Mouse (Mus musculus) CH12F3 (cell line): ENCODE measurements around the gene Slc39a7.
"Not testable (repeated sequence)": the region's sequence is repeated elsewhere in the genome, so short reads cannot be mapped to it uniquely, and the experiment has no call there.

ENCODE experiments used
- in situ Hi-C: fragments of 300-500 bp; cut with MboI; formaldehyde crosslinking; loops from 2 replicates; pipeline ENCODE4 v1.14.3; 2020; ENCODE audit warnings: low sequenced_read_pairs

Gene Slc39a7

GRCm38 (mm10) chr17:34000796-34001195 is 30.7 kb downstream of the Slc39a7 start:
- in situ Hi-C loops: not testable (repeated sequence)

- in situ Hi-C loops: no loop called here
Measured at GRCm38 (mm10) chr17:34000150-34000537, 31.3 kb downstream of the Slc39a7 start, which contains the start of gene H2-K1. H2-K1 (minus strand) TSS chr17:34000347.

DNA sequence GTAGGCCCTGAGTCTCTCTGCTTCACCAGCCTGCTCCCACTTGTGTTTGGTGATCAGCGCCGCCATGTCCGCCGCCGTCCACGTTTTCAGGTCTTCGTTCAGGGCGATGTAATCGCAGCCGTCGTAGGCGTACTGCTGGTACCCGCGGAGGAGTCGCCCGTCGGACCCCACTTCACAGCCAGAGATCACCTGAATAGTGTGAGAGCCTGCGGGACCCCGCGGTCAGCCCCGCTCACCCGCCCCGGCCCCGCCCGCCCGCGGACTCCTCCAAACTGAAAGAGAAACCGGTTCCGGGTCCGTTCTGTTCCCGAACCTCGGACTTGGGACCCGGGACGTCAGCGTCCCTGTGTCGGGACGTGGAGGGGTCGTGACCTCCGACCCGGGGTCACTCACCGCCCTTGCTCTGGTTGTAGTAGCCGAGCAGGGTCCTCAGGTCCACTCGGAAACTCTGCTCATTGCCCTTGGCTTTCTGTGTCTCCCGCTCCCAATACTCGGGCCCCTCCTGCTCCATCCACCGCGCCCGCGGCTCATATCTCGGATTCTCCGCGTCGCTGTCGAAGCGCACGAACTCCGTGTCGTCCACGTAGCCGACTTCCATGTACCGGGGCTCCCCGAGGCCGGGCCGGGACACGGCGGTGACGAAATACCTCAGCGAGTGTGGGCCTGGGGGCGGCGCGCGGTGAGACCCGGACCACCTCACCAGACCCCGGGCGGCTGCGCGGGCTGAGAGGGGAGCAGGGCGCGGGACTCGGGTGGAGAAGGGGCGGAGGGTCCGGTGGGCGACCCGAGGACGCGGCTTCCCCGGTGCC is 31.9 kb downstream of the Slc39a7 start:
- in situ Hi-C loops: loop anchor here (25.0 kb wide), 1 partner anchor 1463 kb away; the partner anchor contains the start of gene H2-Q10

DNA sequence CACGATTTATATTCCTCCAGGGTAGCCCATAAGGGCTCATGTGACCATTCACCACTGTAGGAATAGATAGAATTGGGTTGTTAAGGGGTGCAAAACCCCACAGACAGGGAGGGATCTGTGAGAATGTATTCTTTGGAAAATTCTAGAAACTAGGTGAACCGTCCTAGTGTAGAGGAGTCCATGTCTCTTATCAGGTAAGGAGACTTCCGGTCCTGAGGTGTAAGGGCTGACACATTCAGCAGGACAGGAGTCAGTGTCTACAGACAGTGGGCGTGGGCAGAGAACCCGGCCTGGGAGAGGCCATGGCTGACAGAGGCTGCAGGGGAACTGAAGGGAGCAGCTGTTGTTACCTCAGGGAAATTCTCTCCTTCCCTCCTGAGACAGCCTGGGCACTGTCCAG is 32.8 kb downstream of the Slc39a7 start:
- in situ Hi-C loops: loop anchor here (25.0 kb wide), 1 partner anchor 1464 kb away; the partner anchor contains the start of gene H2-Q10

DNA sequence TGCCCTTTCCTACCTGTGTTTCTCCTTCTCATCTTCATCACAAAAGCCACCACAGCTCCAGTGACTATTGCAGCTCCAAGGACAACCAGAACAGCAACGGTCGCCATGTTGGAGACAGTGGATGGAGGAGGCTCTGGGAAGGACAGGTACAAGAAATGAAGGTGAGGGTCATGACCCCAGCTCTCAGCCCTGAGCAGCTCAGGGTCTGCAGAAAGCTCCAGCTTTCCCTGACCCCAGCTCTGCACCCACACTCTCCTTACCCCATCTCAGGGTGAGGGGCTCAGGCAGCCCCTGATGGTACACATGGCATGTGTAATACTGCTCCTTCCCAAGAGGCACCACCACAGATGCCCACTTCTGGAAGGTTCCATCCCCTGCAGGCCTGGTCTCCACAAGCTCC is 34.5 kb downstream of the Slc39a7 start:
- in situ Hi-C loops: loop anchor here (25.0 kb wide), 1 partner anchor 1465 kb away; the partner anchor contains the start of gene H2-Q10

DNA sequence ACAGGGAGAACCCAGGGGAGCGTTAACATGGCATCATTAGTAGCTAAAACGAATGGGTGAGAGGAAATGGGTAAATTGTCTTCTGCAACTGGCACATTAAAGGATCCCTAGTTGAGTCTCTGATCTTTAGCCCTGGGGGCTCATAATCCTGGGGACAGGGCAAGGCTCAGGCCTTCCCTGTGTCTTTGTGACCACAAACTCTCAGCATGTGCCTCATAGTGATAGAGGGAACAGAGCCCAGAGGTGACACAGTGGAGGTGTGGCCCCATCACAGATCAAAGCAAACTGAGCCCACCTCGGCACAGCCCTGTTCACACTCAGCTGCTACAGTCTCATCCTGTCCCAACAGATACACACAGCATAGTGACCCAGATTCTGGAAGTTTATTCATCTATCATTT is 35.8 kb downstream of the Slc39a7 start:
- in situ Hi-C loops: loop anchor here (25.0 kb wide), 1 partner anchor 1467 kb away; the partner anchor contains the start of gene H2-Q10

- in situ Hi-C loops: loop anchor here (25.0 kb wide), 1 partner anchor 1467 kb away; the partner anchor contains the start of gene H2-Q10
Measured at GRCm38 (mm10) chr17:33994959-33995358, 36.5 kb downstream of the Slc39a7 start.

DNA sequence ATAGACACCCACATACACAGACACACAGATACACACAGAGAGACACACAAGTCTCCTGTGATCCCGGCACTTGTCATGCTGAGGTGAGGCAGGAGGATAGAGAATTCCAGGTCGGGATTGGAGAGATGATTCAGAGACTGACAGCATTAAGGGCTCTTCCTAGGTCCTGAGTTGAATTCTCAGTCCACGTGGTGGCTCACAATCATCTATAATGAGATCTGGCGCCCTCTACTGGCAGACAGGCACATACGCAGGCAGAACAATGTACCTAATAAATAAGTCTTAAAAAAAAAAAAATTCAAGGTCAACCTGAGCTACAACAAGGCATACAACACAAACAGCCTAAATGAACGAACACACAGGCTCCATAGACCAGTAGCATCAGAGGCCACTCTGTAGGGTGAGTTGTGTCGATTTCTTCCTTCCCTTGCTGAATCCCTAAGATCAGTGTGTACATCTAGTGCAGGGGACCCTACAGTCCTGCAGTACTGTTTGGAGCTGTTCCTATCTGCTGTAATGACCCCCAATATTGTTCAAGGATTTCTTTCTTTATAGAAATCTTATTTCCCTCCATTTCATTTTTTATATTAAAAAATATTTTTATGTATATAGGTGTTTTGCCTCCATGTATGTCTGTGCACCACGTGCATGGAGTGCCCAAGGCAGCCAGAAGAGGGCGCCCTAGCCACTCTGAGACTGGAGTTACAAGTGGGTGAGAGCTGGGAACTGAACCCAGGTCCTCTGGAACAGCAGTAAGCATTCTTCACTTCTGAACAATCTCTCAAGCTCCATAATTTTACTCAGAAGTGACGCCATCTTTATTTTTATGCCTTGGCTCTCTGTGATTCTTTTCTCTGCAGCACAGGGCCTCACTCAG is 39.5 kb downstream of the Slc39a7 start:
- in situ Hi-C loops: loop anchor here (25.0 kb wide), 1 partner anchor 1470 kb away; the partner anchor contains the start of gene H2-Q10

DNA sequence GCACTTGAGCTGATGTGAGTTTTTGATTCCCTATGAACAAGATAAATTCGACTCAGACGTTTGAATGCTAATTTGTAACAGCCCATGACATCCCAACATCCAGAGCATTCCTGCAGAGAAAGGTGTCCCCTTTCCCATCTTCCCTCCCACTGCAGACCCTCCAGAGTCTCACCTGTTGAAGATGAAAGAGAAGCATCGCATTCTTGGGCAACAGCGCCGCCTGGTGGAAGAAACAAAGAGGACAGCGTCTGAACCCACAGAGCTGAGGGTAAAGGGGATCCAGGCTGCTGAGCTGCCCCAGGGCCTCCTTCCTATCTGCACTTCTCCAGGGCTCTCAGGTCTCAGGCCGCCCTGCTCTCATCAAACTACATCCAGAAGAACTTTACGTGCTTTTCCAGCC is 49.3 kb downstream of the Slc39a7 start:
- in situ Hi-C loops: loop anchor here (25.0 kb wide), 1 partner anchor 1480 kb away; the partner anchor contains the start of gene H2-Q10

DNA sequence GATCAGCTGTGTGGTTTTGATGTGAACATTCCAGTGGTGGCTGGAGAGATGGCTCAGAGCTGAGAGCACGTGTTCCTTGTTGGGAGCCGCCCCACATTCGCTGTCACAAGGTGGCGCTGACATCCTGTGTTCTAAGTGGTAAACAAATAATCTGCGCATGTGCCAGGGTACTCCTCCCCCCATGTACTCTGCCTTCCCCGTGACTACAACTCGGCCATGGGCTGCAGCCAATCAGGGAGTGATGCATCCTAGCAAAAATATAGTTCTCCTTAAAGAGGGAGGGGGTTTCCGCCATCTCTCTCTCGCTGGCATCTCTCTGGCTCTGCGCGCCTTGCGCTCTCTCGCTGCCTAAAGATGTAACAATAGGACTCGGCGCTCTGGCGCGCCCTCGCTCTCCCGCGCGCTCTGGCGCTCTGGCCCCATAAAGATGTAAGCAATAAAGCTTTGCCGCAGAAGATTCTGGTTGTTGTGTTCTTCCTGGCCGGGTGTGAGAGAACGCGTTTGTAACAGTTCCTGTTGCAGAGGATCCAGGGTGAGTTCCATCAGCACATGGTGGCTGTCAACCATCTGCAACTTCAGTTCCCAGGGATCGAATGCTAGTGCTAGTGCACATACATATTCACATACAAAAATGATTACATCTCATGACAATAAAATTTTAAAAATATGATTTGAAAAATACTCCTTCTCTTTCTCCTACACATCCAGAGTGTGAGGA is 50.1 kb downstream of the Slc39a7 start:
- in situ Hi-C loops: loop anchor here (25.0 kb wide), 1 partner anchor 1481 kb away; the partner anchor contains the start of gene H2-Q10

GRCm38 (mm10) chr17:33980181-33981035 is 51.1 kb downstream of the Slc39a7 start:
- in situ Hi-C loops: loop anchor here (25.0 kb wide), 1 partner anchor 1482 kb away; the partner anchor contains the start of gene H2-Q10

- in situ Hi-C loops: loop anchor here (25.0 kb wide), 1 partner anchor 1483 kb away; the partner anchor contains the start of gene H2-Q10
Measured at GRCm38 (mm10) chr17:33979512-33980050, 51.9 kb downstream of the Slc39a7 start.

DNA sequence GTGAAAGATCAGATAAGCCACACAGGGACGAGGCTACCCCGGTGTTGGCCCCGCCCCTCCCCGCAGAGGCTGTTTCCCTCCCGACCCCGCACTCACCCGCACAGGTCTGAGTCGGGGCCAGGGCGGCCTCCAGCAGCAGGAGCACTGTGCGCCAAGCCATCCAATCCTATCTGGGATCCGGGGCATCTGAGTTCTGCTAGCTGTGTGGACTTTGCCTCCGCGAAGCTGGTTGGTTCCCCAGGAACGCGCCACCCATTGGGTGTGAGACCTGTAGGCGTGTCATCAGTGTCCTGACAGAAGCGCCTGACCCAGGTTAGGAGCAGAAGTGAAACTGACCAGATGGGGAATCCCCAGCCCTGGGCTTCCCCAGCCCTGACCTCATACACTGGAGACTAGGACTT is 52.9 kb downstream of the Slc39a7 start:
- in situ Hi-C loops: loop anchor here (25.0 kb wide), 1 partner anchor 1484 kb away; the partner anchor contains the start of gene H2-Q10
